Mouse (Mus musculus): Measurements from ENCODE around the gene Armc7.

DNA sequence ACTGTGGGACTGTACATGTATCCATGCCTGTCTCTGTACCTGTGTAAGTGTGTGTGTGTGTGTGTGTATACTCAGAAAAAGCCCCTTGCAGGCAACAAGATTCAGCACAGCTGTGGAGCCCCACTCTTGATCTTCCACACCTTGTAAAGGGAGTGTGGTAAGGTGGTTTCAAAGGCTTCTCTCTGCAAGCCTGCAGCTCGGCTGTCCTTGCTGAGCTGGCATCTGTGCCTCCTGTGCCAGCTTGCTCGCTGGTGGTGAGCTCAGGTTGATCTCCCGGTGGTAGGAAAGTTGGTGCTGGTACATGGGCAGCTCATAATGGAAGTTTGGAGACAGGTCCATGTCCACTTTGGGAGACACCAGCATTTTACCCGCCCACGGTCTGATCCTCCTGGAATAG lies 13.6 kb upstream of the Armc7 start:
- TF ChIP-seq CTCF (IDR thresholded peaks at IDR 0.05; ENCODE audit: low read depth, low read length) (no peak), POLR2A (IDR thresholded peaks at IDR 0.05; ENCODE audit: borderline replicate concordance, low read depth, low read length) (no peak)
